Mouse (Mus musculus): ENCODE measurements around the gene Rpl9-ps6. TPM values are rescaled to one million over a fixed set of nuclear protein-coding genes. Genes with fewer than 3 reads are reported as not detected.
A peak's percentile ranks its signal among the peaks of the same experiment; 100 is the strongest.
"Not testable (repeated sequence)": the region's sequence is repeated elsewhere in the genome, so short reads cannot be mapped to it uniquely, and the experiment has no call there.

Rpl9-ps6 gene
- polyA plus RNA-seq, 1 experiment from 2014 or later = 110 TPM

- 91% methylated on average over 13 of the region's 13 CpGs for WGBS
- no peak for ATAC-seq (ENCODE audit: insufficient number of reproducible peaks, low FRiP score, low TSS enrichment, low read depth)
These were observed 28.2 kb upstream of the Rpl9-ps6 start for GRCm38 (mm10) chr19:32494611-32495010.

DNA sequence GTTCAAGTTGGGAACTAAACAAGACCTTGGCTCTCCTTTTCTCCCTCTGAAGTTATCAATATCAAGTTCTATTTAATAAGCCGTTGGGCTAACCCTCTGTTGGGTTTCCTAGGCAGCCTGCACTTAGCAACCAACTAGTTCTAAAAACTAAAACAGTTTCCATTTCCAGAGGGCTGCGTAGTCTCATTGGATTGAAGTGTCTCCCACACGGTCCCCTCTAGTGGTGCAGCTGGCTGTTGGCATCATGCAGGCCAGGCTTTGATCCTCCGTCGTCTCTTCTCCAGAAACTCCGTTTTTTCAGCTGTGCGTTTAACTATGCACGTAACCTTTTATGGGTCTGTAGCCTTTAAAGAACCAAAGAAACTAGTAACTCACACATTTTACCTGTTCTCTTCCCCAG lies 27.1 kb upstream of the Rpl9-ps6 start:
- no peak for ATAC-seq (ENCODE audit: insufficient number of reproducible peaks, low FRiP score, low TSS enrichment, low read depth)
- Histone ChIP-seq H3K27me3 (no peaks in the 10 kb centered on the region), H3K27ac (replicated peaks) (no peak overlapping the region), H3K36me3 (peaks cover 14% of the 10 kb centered on the region), H3K9ac (no peak overlapping the region), H3K9me3 (replicated peaks) (no peaks in the 10 kb centered on the region), H3K4me1 (no peaks in the 10 kb centered on the region), H3K4me2 (replicated peaks) (no peak overlapping the region), H3K4me3 (replicated peaks) (no peak overlapping the region)
- 76% methylated on average over 8 of the region's 8 CpGs for WGBS

More at GRCm38 (mm10) chr19:32494611-32495010, 28.2 kb upstream of the Rpl9-ps6 start:
- Histone ChIP-seq H3K4me3 (replicated peaks) (no peak overlapping the region), H3K36me3 (peaks cover 22% of the 10 kb centered on the region), H3K27ac (replicated peaks) (no peak overlapping the region), H3K9me3 (replicated peaks) (no peaks in the 10 kb centered on the region), H3K4me1 (no peaks in the 10 kb centered on the region), H3K9ac (no peak overlapping the region), H3K4me2 (replicated peaks) (no peak overlapping the region), H3K27me3 (no peaks in the 10 kb centered on the region)

GRCm38 (mm10) chr19:32492981-32493380 lies 26.6 kb upstream of the Rpl9-ps6 start:
- Histone ChIP-seq H3K36me3 (peaks cover 9% of the 10 kb centered on the region; the same call in 1 of the 2 replicates), H3K4me1 (no peaks in the 10 kb centered on the region), H3K27ac (replicated peaks) (no peak overlapping the region), H3K27me3 (no peaks in the 10 kb centered on the region), H3K4me2 (replicated peaks) (no peak overlapping the region), H3K9me3 (replicated peaks) (no peaks in the 10 kb centered on the region), H3K4me3 (replicated peaks) (no peak overlapping the region), H3K9ac (no peak overlapping the region)
- 87% methylated on average over 5 of the region's 5 CpGs for WGBS
- no peak for ATAC-seq (ENCODE audit: insufficient number of reproducible peaks, low FRiP score, low TSS enrichment, low read depth)

GRCm38 (mm10) chr19:32492339-32492738 lies 26.0 kb upstream of the Rpl9-ps6 start:
- Histone ChIP-seq H3K4me1 (peaks cover 3% of the 10 kb centered on the region), H3K27ac (replicated peaks) (no peak overlapping the region), H3K27me3 (no peaks in the 10 kb centered on the region), H3K4me3 (replicated peaks) (no peak overlapping the region), H3K4me2 (replicated peaks) (no peak overlapping the region), H3K9ac (no peak overlapping the region), H3K9me3 (replicated peaks) (no peaks in the 10 kb centered on the region), H3K36me3 (peaks cover 8% of the 10 kb centered on the region; the same call in 1 of the 2 replicates)
- ATAC-seq (ENCODE audit: insufficient number of reproducible peaks, low FRiP score, low TSS enrichment, low read depth) = no peak
- 93% methylated on average over 3 of the region's 3 CpGs for WGBS

GRCm38 (mm10) chr19:32490976-32491375 lies 24.6 kb upstream of the Rpl9-ps6 start:
- WGBS = 94% methylated on average over 2 of the region's 2 CpGs
- H3K4me1 ChIP-seq = peaks cover 13% of the 10 kb centered on the region
- H3K9ac ChIP-seq = no peak overlapping the region
- no peak overlapping the region for H3K4me3 ChIP-seq (replicated peaks)
- H3K27ac ChIP-seq (replicated peaks) = no peak overlapping the region
- ATAC-seq (ENCODE audit: insufficient number of reproducible peaks, low FRiP score, low TSS enrichment, low read depth) = no peak
- H3K9me3 ChIP-seq (replicated peaks) = no peaks in the 10 kb centered on the region
- H3K36me3 ChIP-seq = peaks cover 8% of the 10 kb centered on the region; the same call in 1 of the 2 replicates
- H3K27me3 ChIP-seq = no peaks in the 10 kb centered on the region
- no peak overlapping the region for H3K4me2 ChIP-seq (replicated peaks)

DNA sequence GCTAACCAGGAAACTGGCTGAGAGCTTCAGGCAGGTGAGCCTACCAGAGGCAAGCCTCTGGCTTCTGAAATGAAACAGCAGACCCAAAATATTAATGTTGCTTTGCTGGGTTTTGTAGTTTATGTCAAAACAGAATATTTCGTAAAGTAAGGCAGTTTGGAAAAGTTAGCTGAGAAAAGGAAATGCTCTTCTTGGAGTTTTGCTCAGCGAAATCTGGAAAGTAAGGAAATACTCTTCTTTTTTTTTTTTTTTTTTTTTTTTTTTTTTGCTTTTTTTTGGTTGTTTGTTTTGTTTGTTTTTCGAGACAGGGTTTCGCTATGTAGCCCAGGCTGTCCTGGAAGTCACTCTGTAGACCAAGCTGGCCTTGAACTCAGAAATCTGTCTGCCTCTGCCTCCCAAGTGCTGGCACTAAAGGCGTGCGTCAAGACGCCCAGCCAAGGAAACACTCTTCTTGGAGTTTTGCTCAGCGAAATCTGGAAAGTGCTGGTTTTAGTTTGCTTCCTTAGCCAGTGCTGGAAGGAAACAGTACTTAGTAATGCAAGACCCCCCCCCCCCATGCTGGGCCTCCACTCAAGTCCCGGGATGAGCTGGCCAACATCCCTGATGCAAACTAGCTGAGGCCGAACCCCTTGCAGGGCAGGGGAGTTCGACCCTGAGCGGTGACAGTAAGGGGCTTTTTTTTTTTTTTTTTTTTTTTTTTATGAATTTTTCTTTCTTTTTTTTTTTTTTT lies 23.0 kb upstream of the Rpl9-ps6 start:
- ATAC-seq (ENCODE audit: insufficient number of reproducible peaks, low FRiP score, low TSS enrichment, low read depth) = no peak
- 90% methylated on average over 12 of the region's 12 CpGs for WGBS
- Histone ChIP-seq H3K9me3 (replicated peaks) (no peaks in the 10 kb centered on the region), H3K4me3 (replicated peaks) (no peak overlapping the region), H3K36me3 (peaks cover 5% of the 10 kb centered on the region; the same call in 1 of the 2 replicates), H3K9ac (no peak overlapping the region), H3K4me2 (replicated peaks) (no peak overlapping the region), H3K27me3 (no peaks in the 10 kb centered on the region), H3K27ac (replicated peaks) (no peak overlapping the region), H3K4me1 (peaks cover 19% of the 10 kb centered on the region)

GRCm38 (mm10) chr19:32487595-32488255 lies 21.3 kb upstream of the Rpl9-ps6 start:
- Histone ChIP-seq H3K4me2 (replicated peaks) (peak overlapping the region; percentile 81), H3K27me3 (no peaks in the 10 kb centered on the region), H3K27ac (replicated peaks) (no peak overlapping the region), H3K36me3 (no peaks in the 10 kb centered on the region), H3K4me3 (replicated peaks) (peak overlapping the region; percentile 83; the same call in 1 of the 2 replicates), H3K9ac (no peak overlapping the region), H3K9me3 (replicated peaks) (no peaks in the 10 kb centered on the region), H3K4me1 (peaks cover 19% of the 10 kb centered on the region)
- no peak for ATAC-seq (ENCODE audit: insufficient number of reproducible peaks, low FRiP score, low TSS enrichment, low read depth)
- WGBS = 84% methylated on average over 8 of the region's 8 CpGs

DNA sequence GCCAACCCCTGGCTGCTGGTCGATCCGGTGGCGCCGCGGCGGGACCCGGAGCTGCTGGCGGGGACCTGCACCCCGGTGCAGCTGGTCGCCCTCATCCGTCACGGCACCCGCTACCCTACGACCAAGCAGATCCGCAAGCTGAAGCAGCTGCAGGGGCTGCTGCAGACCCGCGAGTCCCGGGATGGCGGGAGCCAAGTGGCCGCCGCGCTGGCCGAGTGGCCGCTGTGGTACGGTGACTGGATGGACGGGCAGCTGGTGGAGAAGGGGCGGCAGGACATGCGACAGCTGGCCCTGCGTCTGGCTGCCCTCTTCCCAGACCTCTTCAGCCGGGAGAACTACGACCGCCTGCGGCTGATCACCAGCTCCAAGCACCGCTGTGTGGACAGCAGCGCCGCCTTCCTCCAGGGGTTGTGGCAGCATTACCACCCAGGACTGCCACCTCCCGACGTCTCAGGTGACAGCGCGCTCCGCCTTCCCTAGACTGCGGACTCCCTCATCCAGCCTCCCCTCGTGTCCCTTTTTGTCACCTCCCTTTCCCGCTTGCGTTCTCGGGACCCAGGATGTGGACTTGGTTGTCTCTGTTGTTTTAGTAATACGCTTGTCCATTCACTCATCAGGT lies 19.8 kb upstream of the Rpl9-ps6 start:
- not testable (repeated sequence) for H3K9me3 ChIP-seq (replicated peaks); H3K27me3 ChIP-seq; H3K36me3 ChIP-seq
- under 1% methylated on average over 47 of the region's 47 CpGs for WGBS
- ATAC-seq (ENCODE audit: insufficient number of reproducible peaks, low FRiP score, low TSS enrichment, low read depth) = peak; percentile 83
- H3K27ac ChIP-seq (replicated peaks) = peak overlapping the region; percentile 88
- peaks cover 19% of the 10 kb centered on the region for H3K4me1 ChIP-seq
- peak overlapping the region; percentile 75 for H3K9ac ChIP-seq
- H3K4me3 ChIP-seq (replicated peaks) = peak overlapping the region; percentile 83
- H3K4me2 ChIP-seq (replicated peaks) = peak overlapping the region; percentile 81

DNA sequence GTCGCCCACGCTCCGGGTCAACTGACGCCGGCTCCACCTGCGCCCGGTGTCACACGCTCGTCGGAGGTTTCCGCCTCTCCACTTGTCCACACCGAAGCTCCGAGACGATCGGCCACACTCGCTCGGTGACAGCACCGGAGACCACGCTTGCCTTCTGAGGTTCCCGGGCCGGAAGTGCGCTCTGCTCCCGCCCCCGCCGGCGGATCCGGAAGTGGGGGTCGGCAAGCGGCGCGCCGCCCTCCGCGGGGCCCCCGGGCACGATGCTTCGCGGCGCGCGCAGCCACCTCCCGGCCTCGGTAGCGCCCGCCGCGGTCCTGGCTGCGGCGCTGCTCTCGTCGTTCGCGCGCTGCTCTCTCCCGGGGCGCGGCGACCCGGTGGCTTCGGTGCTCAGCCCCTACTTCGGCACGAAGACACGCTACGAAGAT lies 19.3 kb upstream of the Rpl9-ps6 start, which contains the start of gene Minpp1:
Gene Minpp1 (plus strand): TSS at position 89 of the 425 bp plus-strand sequence.
- peak; percentile 91 for ATAC-seq (ENCODE audit: insufficient number of reproducible peaks, low FRiP score, low TSS enrichment, low read depth)

DNA sequence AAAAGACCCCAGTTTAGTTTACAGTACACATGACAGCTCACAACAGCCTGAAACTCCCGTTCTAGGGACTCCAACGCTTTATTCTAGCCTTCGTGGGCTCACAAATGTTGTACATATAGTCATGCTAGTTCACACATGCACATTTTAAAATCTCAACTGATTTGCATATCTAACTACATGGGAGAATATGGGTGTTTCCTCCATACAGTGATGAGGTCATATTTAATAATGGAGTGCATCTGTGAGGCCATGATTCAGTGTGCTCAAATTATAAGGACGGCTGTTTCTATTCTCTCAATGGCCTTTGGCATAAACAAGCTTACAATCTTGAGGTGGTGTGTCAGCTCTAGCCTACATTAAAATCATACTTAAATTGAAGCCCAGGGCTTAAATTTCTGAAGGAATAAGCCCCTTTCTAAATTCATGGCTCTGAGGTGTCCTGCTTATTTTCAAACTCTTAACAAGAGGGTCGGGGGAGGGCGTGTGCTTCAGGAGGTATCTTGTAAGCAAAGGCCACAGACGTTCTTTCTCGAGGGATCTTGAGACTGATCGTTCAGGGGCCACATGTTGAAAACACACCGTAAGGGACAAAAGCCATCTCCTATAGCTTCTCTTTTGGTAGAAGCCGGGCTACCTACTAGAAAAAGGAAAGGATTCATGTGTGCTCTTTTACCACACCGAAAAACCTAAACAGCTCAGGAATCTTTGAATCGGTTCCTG lies 18.7 kb upstream of the Rpl9-ps6 start:
- Histone ChIP-seq H3K9me3 (replicated peaks) (no peaks in the 10 kb centered on the region), H3K4me2 (replicated peaks) (peak overlapping the region; percentile 81), H3K4me1 (peaks cover 19% of the 10 kb centered on the region), H3K27ac (replicated peaks) (peak overlapping the region; percentile 88), H3K4me3 (replicated peaks) (peak overlapping the region; percentile 83), H3K27me3 (no peaks in the 10 kb centered on the region), H3K9ac (peak overlapping the region; percentile 75), H3K36me3 (no peaks in the 10 kb centered on the region)
- 15% methylated on average over 13 of the region's 13 CpGs for WGBS
- ATAC-seq (ENCODE audit: insufficient number of reproducible peaks, low FRiP score, low TSS enrichment, low read depth) = no peak

More for the DNA sequence above, 19.3 kb upstream of the Rpl9-ps6 start, which contains the start of gene Minpp1:
- WGBS = under 1% methylated on average over 64 of the region's 64 CpGs
- Histone ChIP-seq H3K9me3 (replicated peaks) (no peaks in the 10 kb centered on the region), H3K27me3 (no peaks in the 10 kb centered on the region), H3K36me3 (no peaks in the 10 kb centered on the region), H3K4me3 (replicated peaks) (peak within 1 kb of the TSS; percentile 83), H3K27ac (replicated peaks) (peak within 1 kb of the TSS; percentile 88), H3K9ac (peak within 1 kb of the TSS; percentile 75), H3K4me1 (peaks cover 19% of the 10 kb centered on the region), H3K4me2 (replicated peaks) (peak within 1 kb of the TSS; percentile 81)

DNA sequence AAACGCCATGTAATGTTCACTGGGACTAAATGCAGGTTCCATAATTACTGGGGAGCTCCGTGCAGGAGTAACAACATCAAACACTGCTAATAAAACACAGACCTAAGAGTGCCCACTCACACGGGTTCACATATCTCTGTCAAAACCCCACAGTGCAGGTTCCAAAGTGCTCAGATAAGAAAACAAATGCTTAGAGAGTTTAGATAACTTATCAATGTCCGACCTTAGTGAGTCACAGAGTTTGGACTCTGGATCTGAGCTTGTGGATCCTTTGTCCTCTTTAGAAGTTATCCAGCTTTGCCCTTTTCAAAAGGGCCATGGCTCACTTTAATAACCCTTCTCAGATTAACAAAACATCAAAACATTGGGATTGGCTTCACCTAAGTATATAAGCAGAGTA lies 15.1 kb upstream of the Rpl9-ps6 start:
- no peak for ATAC-seq (ENCODE audit: insufficient number of reproducible peaks, low FRiP score, low TSS enrichment, low read depth)
- no peaks in the 10 kb centered on the region for H3K27me3 ChIP-seq
- H3K27ac ChIP-seq (replicated peaks) = no peak overlapping the region
- H3K9me3 ChIP-seq (replicated peaks) = no peaks in the 10 kb centered on the region
- H3K4me1 ChIP-seq = peaks cover 7% of the 10 kb centered on the region
- no peaks in the 10 kb centered on the region for H3K36me3 ChIP-seq
- H3K4me3 ChIP-seq (replicated peaks) = no peak overlapping the region
- 39% methylated on average over 4 of the region's 4 CpGs for WGBS
- H3K9ac ChIP-seq = no peak overlapping the region
- no peak overlapping the region for H3K4me2 ChIP-seq (replicated peaks)

Measured in embryonic facial prominence, embryonic 15.5 days (tissue).